Mouse (Mus musculus): Measurements from ENCODE around the gene Ccdc141.

DNA sequence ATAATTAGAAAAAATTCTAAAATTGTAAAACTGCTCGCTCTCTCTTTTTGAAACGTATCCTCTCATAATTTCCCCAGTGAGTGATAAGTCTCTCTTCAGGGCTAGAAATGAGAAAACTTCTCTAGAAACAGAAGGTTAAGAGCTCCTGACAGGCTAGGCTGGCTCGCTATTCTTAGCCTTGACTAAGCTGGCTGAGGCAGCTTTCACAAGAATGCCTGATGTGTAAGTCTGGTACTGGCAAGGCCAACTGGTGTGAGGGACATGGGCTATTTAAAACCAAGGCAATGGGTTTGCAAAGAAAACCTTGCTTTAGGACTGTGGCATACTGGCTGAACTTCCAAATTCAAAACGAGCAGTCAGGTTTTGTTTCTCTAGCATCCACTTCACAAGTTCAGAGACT lies 136.3 kb downstream of the Ccdc141 start:
- TF ChIP-seq CTCF (IDR thresholded peaks at IDR 0.05; ENCODE audit: borderline replicate concordance, control insufficient read depth, extremely low read depth, insufficient read depth, low read length, poor library complexity) (no peak), POLR2A (IDR thresholded peaks at IDR 0.05; ENCODE audit: control insufficient read depth, extremely low read depth, insufficient read depth, low read length, poor library complexity) (no peak)
